Mouse (Mus musculus): ENCODE results near the gene Erlec1.

Erlec1 gene

GRCm38 (mm10) chr11:30954279-30954725 lies at the start of gene Erlec1:
Gene Erlec1 (minus strand): TSS chr11:30954335.
- peak; percentile 96 for DNase-seq

- DNase-seq = no peak
Observed at GRCm38 (mm10) chr11:31001169-31001908, 47.2 kb upstream of the Erlec1 start.

- DNase-seq = no peak
Observed at GRCm38 (mm10) chr11:31000028-31000427, 45.9 kb upstream of the Erlec1 start.

GRCm38 (mm10) chr11:30998704-30999103 lies 44.6 kb upstream of the Erlec1 start:
- no peak for DNase-seq

GRCm38 (mm10) chr11:30998199-30998598 lies 44.1 kb upstream of the Erlec1 start:
- DNase-seq = no peak

GRCm38 (mm10) chr11:30996670-30997069 lies 42.5 kb upstream of the Erlec1 start:
- DNase-seq = no peak

GRCm38 (mm10) chr11:30986625-30987017 lies 32.5 kb upstream of the Erlec1 start:
- DNase-seq = no peak

GRCm38 (mm10) chr11:30985877-30986624 lies 31.9 kb upstream of the Erlec1 start, which contains the start of gene Chac2:
Gene Chac2 (minus strand): TSS chr11:30986350.
- peak; percentile 90 for DNase-seq

GRCm38 (mm10) chr11:30985237-30985636 lies 31.1 kb upstream of the Erlec1 start:
- DNase-seq = no peak

- peak; percentile 37 for DNase-seq
Observed at GRCm38 (mm10) chr11:30953469-30954154, 523 bp downstream of the Erlec1 start.

GRCm38 (mm10) chr11:30952829-30953228 lies 1.3 kb downstream of the Erlec1 start:
- no peak for DNase-seq

GRCm38 (mm10) chr11:30943522-30943921 lies 10.6 kb downstream of the Erlec1 start:
- DNase-seq = peak; percentile 10

GRCm38 (mm10) chr11:30928498-30928897 lies 25.6 kb downstream of the Erlec1 start:
- no peak for DNase-seq

GRCm38 (mm10) chr11:30928079-30928478 lies 26.1 kb downstream of the Erlec1 start:
- DNase-seq = no peak

- no peak for DNase-seq
Observed at GRCm38 (mm10) chr11:30923283-30923682, 30.9 kb downstream of the Erlec1 start.

- no peak for DNase-seq
Observed at GRCm38 (mm10) chr11:30920641-30921040, 33.5 kb downstream of the Erlec1 start.

- no peak for DNase-seq
Observed at GRCm38 (mm10) chr11:30912311-30912710, 41.8 kb downstream of the Erlec1 start.

GRCm38 (mm10) chr11:30899312-30899711 lies 54.8 kb downstream of the Erlec1 start:
- no peak for DNase-seq

- no peak for DNase-seq
Observed at GRCm38 (mm10) chr11:30896201-30896600, 57.9 kb downstream of the Erlec1 start.

GRCm38 (mm10) chr11:30888153-30888552 lies 66.0 kb downstream of the Erlec1 start:
- DNase-seq = no peak

GRCm38 (mm10) chr11:30885171-30885871 lies 68.8 kb downstream of the Erlec1 start, which contains the start of the genes Gpr75 and Asb3:
Gene Gpr75 (plus strand): TSS chr11:30885358.
Gene Asb3 (plus strand): TSS chr11:30885416.
- DNase-seq = peak; percentile 83
